Mouse (Mus musculus): ENCODE results near the gene Hexdc.

- TF ChIP-seq CTCF (conservative IDR thresholded peaks at IDR 0.05; ENCODE audit: insufficient read depth, insufficient read length, low read depth, low read length): no peak
- TF ChIP-seq POLR2A (IDR thresholded peaks at IDR 0.05; ENCODE audit: low read depth, low read length): no peak
Observed at GRCm38 (mm10) chr11:121216831-121217230, 12.6 kb downstream of the Hexdc start.

All from kidney, adult 2 months (tissue).